Mouse (Mus musculus) megakaryocyte, adult 5-6 weeks (primary cell): ENCODE results near the gene Zdhhc24. TPM values are rescaled to one million over a fixed set of nuclear protein-coding genes. Genes with fewer than 3 reads are reported as not detected.

Experiments
- total RNA-seq, 2 experiments: library from RNA; stranded (forward) in 1 of 2; stranded (reverse) in 1 of 2; fragments of 153-499, 151-499 nt in 1 of 2; fragments of 221-1000, 200-1000 nt in 1 of 2; gene quantifications; 2 replicates each; pipeline versions ENCODE4 v1.2.3 to v1.2.4; 2015 to 2017

Gene Zdhhc24
- total RNA-seq, 2 experiments from 2014 or later, result 5.3 to 7.6 TPM

Other genes with a start within 250 kb of the Zdhhc24 start
- not detected in 2 replicates for gene Gm960, start 180.0 kb upstream of the Zdhhc24 start, total RNA-seq (2015)
- not detected in 2 replicates for gene Gm960, start 180.0 kb upstream of the Zdhhc24 start, total RNA-seq (2017)
- not detected in 2 replicates for gene Sptbn2, start 167.5 kb upstream of the Zdhhc24 start, total RNA-seq (2015)
- gene Sptbn2, start 167.5 kb upstream of the Zdhhc24 start, total RNA-seq (2017), result not detected in 2 replicates
- 13.3 and 14.9 TPM in 2 replicates for gene Rbm4b, start 122.2 kb upstream of the Zdhhc24 start, total RNA-seq (2015)
- 10.8 and 14.2 TPM in 2 replicates for gene Rbm4b, start 122.2 kb upstream of the Zdhhc24 start, total RNA-seq (2017)
- 22.5 and 30.0 TPM in 2 replicates for gene Rbm4, start 84.8 kb upstream of the Zdhhc24 start, total RNA-seq (2015)
- 45.2 and 51.7 TPM in 2 replicates for gene Rbm4, start 84.8 kb upstream of the Zdhhc24 start, total RNA-seq (2017)
- 13.2 and 22.5 TPM in 2 replicates for gene Gm21992, start 67.1 kb upstream of the Zdhhc24 start, total RNA-seq (2015)
- 34.1 and 52.3 TPM in 2 replicates for gene Gm21992, start 67.1 kb upstream of the Zdhhc24 start, total RNA-seq (2017)
- 25.3 and 30.6 TPM in 2 replicates for gene Rbm14, start 67.0 kb upstream of the Zdhhc24 start, total RNA-seq (2015)
- 13.1 and 13.8 TPM in 2 replicates for gene Rbm14, start 67.0 kb upstream of the Zdhhc24 start, total RNA-seq (2017)
- gene Ccs, start 39.3 kb upstream of the Zdhhc24 start, total RNA-seq (2015), result 20.0 and 22.0 TPM in 2 replicates
- 24.1 and 26.6 TPM in 2 replicates for gene Ccs, start 39.3 kb upstream of the Zdhhc24 start, total RNA-seq (2017)
- gene Ccdc87, start 39.3 kb upstream of the Zdhhc24 start, total RNA-seq (2015), result not detected in 2 replicates
- not detected in 2 replicates for gene Ccdc87, start 39.3 kb upstream of the Zdhhc24 start, total RNA-seq (2017)
- gene Ctsf, start 23.5 kb upstream of the Zdhhc24 start, total RNA-seq (2015), result 0.09 TPM in 1 of 2 replicates, not detected in the other
- 0.08 and 0.44 TPM in 2 replicates for gene Ctsf, start 23.5 kb upstream of the Zdhhc24 start, total RNA-seq (2017)
- 0.14 and 0.25 TPM in 2 replicates for gene Actn3, start 759 bp upstream of the Zdhhc24 start, total RNA-seq (2015)
- 0.07 and 0.53 TPM in 2 replicates for gene Actn3, start 759 bp upstream of the Zdhhc24 start, total RNA-seq (2017)
- 0.07 TPM in 1 of 2 replicates, not detected in the other for gene Bbs1, start 28.0 kb downstream of the Zdhhc24 start, total RNA-seq (2015)
- gene Bbs1, start 28.0 kb downstream of the Zdhhc24 start, total RNA-seq (2017), result 0.08 and 0.37 TPM in 2 replicates
- gene Dpp3, start 49.6 kb downstream of the Zdhhc24 start, total RNA-seq (2015), result 21.2 and 21.7 TPM in 2 replicates
- gene Dpp3, start 49.6 kb downstream of the Zdhhc24 start, total RNA-seq (2017), result 36.1 and 44.4 TPM in 2 replicates
- 0.49 TPM in 1 of 2 replicates, not detected in the other for gene Peli3, start 64.5 kb downstream of the Zdhhc24 start, total RNA-seq (2015)
- gene Peli3, start 64.5 kb downstream of the Zdhhc24 start, total RNA-seq (2017), result 0.51 and 0.85 TPM in 2 replicates
- 13.4 and 15.9 TPM in 2 replicates for gene Mrpl11, start 83.5 kb downstream of the Zdhhc24 start, total RNA-seq (2015)
- gene Mrpl11, start 83.5 kb downstream of the Zdhhc24 start, total RNA-seq (2017), result 26.3 and 29.1 TPM in 2 replicates
- gene Npas4, start 111.6 kb downstream of the Zdhhc24 start, total RNA-seq (2015), result not detected in 2 replicates
- not detected in 2 replicates for gene Npas4, start 111.6 kb downstream of the Zdhhc24 start, total RNA-seq (2017)
- 0.31 and 1.0 TPM in 2 replicates for gene Slc29a2, start 145.2 kb downstream of the Zdhhc24 start, total RNA-seq (2015)
- gene Slc29a2, start 145.2 kb downstream of the Zdhhc24 start, total RNA-seq (2017), result 0.18 and 3.4 TPM in 2 replicates
- gene B4gat1, start 160.2 kb downstream of the Zdhhc24 start, total RNA-seq (2015), result not detected in 2 replicates
- gene B4gat1, start 160.2 kb downstream of the Zdhhc24 start, total RNA-seq (2017), result 0.62 and 2.2 TPM in 2 replicates
- 7.0 and 7.2 TPM in 2 replicates for gene AC124502.3, start 160.2 kb downstream of the Zdhhc24 start, total RNA-seq (2015)
- gene AC124502.3, start 160.2 kb downstream of the Zdhhc24 start, total RNA-seq (2017), result 3.5 and 4.6 TPM in 2 replicates
- 16.5 and 22.4 TPM in 2 replicates for gene Brms1, start 162.7 kb downstream of the Zdhhc24 start, total RNA-seq (2015)
- gene Brms1, start 162.7 kb downstream of the Zdhhc24 start, total RNA-seq (2017), result 28.5 and 30.4 TPM in 2 replicates
- 0.30 and 0.65 TPM in 2 replicates for gene Rin1, start 171.8 kb downstream of the Zdhhc24 start, total RNA-seq (2015)
- 0.15 and 0.98 TPM in 2 replicates for gene Rin1, start 171.8 kb downstream of the Zdhhc24 start, total RNA-seq (2017)
- gene Cd248, start 189.4 kb downstream of the Zdhhc24 start, total RNA-seq (2015), result 0.13 TPM in 1 of 2 replicates, not detected in the other
- gene Cd248, start 189.4 kb downstream of the Zdhhc24 start, total RNA-seq (2017), result not detected in 2 replicates
- gene Tmem151a, start 206.9 kb downstream of the Zdhhc24 start, total RNA-seq (2015), result not detected in 2 replicates
- gene Tmem151a, start 206.9 kb downstream of the Zdhhc24 start, total RNA-seq (2017), result not detected in 2 replicates
- 30.6 and 33.4 TPM in 2 replicates for gene Yif1a, start 209.9 kb downstream of the Zdhhc24 start, total RNA-seq (2015)
- 8.5 and 14.1 TPM in 2 replicates for gene Yif1a, start 209.9 kb downstream of the Zdhhc24 start, total RNA-seq (2017)
- gene Cnih2, start 219.9 kb downstream of the Zdhhc24 start, total RNA-seq (2015), result not detected in 2 replicates
- not detected in 2 replicates for gene Cnih2, start 219.9 kb downstream of the Zdhhc24 start, total RNA-seq (2017)
- 67.7 and 77.3 TPM in 2 replicates for gene Rab1b, start 228.4 kb downstream of the Zdhhc24 start, total RNA-seq (2015)
- 120 and 127 TPM in 2 replicates for gene Rab1b, start 228.4 kb downstream of the Zdhhc24 start, total RNA-seq (2017)
- gene Klc2, start 239.9 kb downstream of the Zdhhc24 start, total RNA-seq (2015), result 2.1 and 3.2 TPM in 2 replicates
- gene Klc2, start 239.9 kb downstream of the Zdhhc24 start, total RNA-seq (2017), result 2.1 and 4.6 TPM in 2 replicates